Mouse (Mus musculus) intestine, embryonic 14.5 days (tissue): ENCODE results near the gene Plxna4. TPM values are rescaled to one million over a fixed set of nuclear protein-coding genes. Genes with fewer than 3 reads are reported as not detected.

Experiments
- ATAC-seq: fragments of 200-750 bp; cut with Nextera tagmentation; replicated peaks from 2 replicates; pipeline ENCODE4 v1.8.0; 2017; ENCODE audit warnings: low read depth, moderate number of reproducible peaks, moderate TSS enrichment, moderate library complexity; ENCODE audit not compliant: low FRiP score, low TSS enrichment
- DNase-seq: peaks from one replicate; pipeline ENCODE4 v3.0.0-alpha.2; 2018; ENCODE audit warnings: low spot score
- H3K27ac ChIP-seq: fragments of 300-500 bp; sonication (generic); 2 replicates; pipeline ENCODE4 v1.5.1; 2014; ENCODE audit warnings: low read depth, mild to moderate bottlenecking, control low read depth
- H3K27me3 ChIP-seq: fragments of 300-500 bp; sonication (generic); replicated peaks from 2 replicates; pipeline ENCODE4 v1.6.1; 2014; ENCODE audit warnings: low read length, control low read depth; ENCODE audit not compliant: control insufficient read depth, insufficient read depth
- H3K36me3 ChIP-seq: fragments of 300-500 bp; sonication (generic); 2 replicates; pipeline ENCODE4 v1.6.1; 2014; ENCODE audit warnings: low read length, control low read depth; ENCODE audit not compliant: control insufficient read depth, insufficient read depth
- H3K4me1 ChIP-seq: fragments of 300-500 bp; sonication (generic); replicated peaks from 2 replicates; pipeline ENCODE4 v1.6.1; 2014; ENCODE audit warnings: low read length, control low read depth, mixed read lengths; ENCODE audit not compliant: control insufficient read depth, insufficient read depth
- H3K4me2 ChIP-seq: fragments of 300-500 bp; sonication (generic); 2 replicates; pipeline ENCODE4 v1.6.1; 2014; ENCODE audit warnings: low read length
- H3K4me3 ChIP-seq: fragments of 300-500 bp; sonication (generic); 2 replicates; pipeline ENCODE4 v1.5.1; 2014; ENCODE audit warnings: low read depth, low read length, control low read depth, mixed read lengths
- H3K9ac ChIP-seq: fragments of 300-500 bp; sonication (generic); 2 replicates; pipeline ENCODE4 v1.6.1; 2014; ENCODE audit warnings: mild to moderate bottlenecking, low read length
- H3K9me3 ChIP-seq: fragments of 300-500 bp; sonication (generic); 2 replicates; pipeline ENCODE4 v1.6.1; 2016; ENCODE audit warnings: low read length, control low read depth; ENCODE audit not compliant: control insufficient read depth
- WGBS: fragments of 180-500 bp; shearing (Covaris S2); extraction: QIAGEN DNeasy Blood & Tissue Kit; methylation state at CpG from one replicate; pipeline ENCODE4 v1.1.7; 2014; 5-methylcytosine and 5-hydroxymethylcytosine counted together
- polyA plus RNA-seq: library from polyadenylated mRNA; unstranded; fragments of >200 nt; fragmentation: Nextera tagmentation; extraction: Ambion mirVana; gene quantifications from 2 replicates; pipeline ENCODE4 v1.2.1, GENCODE M21; 2014

The Plxna4 gene
- polyA plus RNA-seq = 3.9 and 4.7 TPM in 2 replicates

GRCm38 (mm10) chr6:32588056-32588671 lies at the start of gene Plxna4:
Gene Plxna4 (minus strand): TSS chr6:32588192.
- H3K9me3 ChIP-seq = no peaks in the 10 kb centered on the region
- H3K36me3 ChIP-seq = no peaks in the 10 kb centered on the region
- 2% methylated on average over 31 of the region's 55 CpGs for WGBS
- H3K4me3 ChIP-seq = peak within 1 kb of the TSS; percentile 61
- H3K4me2 ChIP-seq = peak within 1 kb of the TSS; percentile 100
- H3K27me3 ChIP-seq = peaks cover 75% of the 10 kb centered on the region
- DNase-seq (peak; percentile 82), ATAC-seq (peak; percentile 82)
- 0 out of 2 replicates have a peak within 1 kb of the TSS, but pooled peaks have one; percentile 10 for H3K27ac ChIP-seq
- peak within 1 kb of the TSS; percentile 47 for H3K9ac ChIP-seq
- H3K4me1 ChIP-seq = 0 out of 2 replicates have a peak, but pooled peaks cover 6% of the 10 kb centered on the region

GRCm38 (mm10) chr6:32637568-32638183 lies 49.7 kb upstream of the Plxna4 start:
- Histone ChIP-seq H3K27me3 (no peaks in the 10 kb centered on the region), H3K9me3 (no peaks in the 10 kb centered on the region), H3K36me3 (no peaks in the 10 kb centered on the region), H3K4me3 (no peak overlapping the region), H3K27ac (no peak overlapping the region), H3K4me2 (no peak overlapping the region), H3K9ac (no peak overlapping the region), H3K4me1 (no peaks in the 10 kb centered on the region)
- 83% methylated on average over 6 of the region's 6 CpGs for WGBS
- DNase-seq (no peak), ATAC-seq (no peak)

GRCm38 (mm10) chr6:32610712-32611111 lies 22.7 kb upstream of the Plxna4 start:
- Histone ChIP-seq H3K27ac (no peak overlapping the region), H3K9ac (no peak overlapping the region), H3K9me3 (no peaks in the 10 kb centered on the region), H3K27me3 (no peaks in the 10 kb centered on the region), H3K36me3 (no peaks in the 10 kb centered on the region), H3K4me1 (no peaks in the 10 kb centered on the region), H3K4me2 (no peak overlapping the region), H3K4me3 (no peak overlapping the region)
- DNase-seq (no peak), ATAC-seq (no peak)

- 38% methylated on average over 3 of the region's 3 CpGs for WGBS
- Histone ChIP-seq H3K4me2 (no peak overlapping the region), H3K4me1 (no peaks in the 10 kb centered on the region), H3K4me3 (no peak overlapping the region), H3K27ac (no peak overlapping the region), H3K9me3 (no peaks in the 10 kb centered on the region), H3K9ac (no peak overlapping the region), H3K36me3 (no peaks in the 10 kb centered on the region), H3K27me3 (no peaks in the 10 kb centered on the region)
- no peak for DNase-seq
- no peak for ATAC-seq
Measured at GRCm38 (mm10) chr6:32606787-32607186, 18.8 kb upstream of the Plxna4 start.

GRCm38 (mm10) chr6:32605581-32605980 lies 17.6 kb upstream of the Plxna4 start:
- Histone ChIP-seq H3K4me1 (no peaks in the 10 kb centered on the region), H3K9ac (no peak overlapping the region), H3K27me3 (no peaks in the 10 kb centered on the region), H3K4me3 (no peak overlapping the region), H3K36me3 (no peaks in the 10 kb centered on the region), H3K27ac (no peak overlapping the region), H3K9me3 (no peaks in the 10 kb centered on the region), H3K4me2 (no peak overlapping the region)
- DNase-seq = no peak
- 31% methylated on average over 3 of the region's 3 CpGs for WGBS
- ATAC-seq = no peak

GRCm38 (mm10) chr6:32604901-32605300 lies 16.9 kb upstream of the Plxna4 start:
- no peaks in the 10 kb centered on the region for H3K36me3 ChIP-seq
- WGBS = 86% methylated on average over 4 of the region's 4 CpGs
- DNase-seq (no peak), ATAC-seq (no peak)
- no peaks in the 10 kb centered on the region for H3K4me1 ChIP-seq
- no peaks in the 10 kb centered on the region for H3K27me3 ChIP-seq
- no peak overlapping the region for H3K4me2 ChIP-seq
- no peak overlapping the region for H3K9ac ChIP-seq
- no peak overlapping the region for H3K4me3 ChIP-seq
- H3K9me3 ChIP-seq = no peaks in the 10 kb centered on the region
- H3K27ac ChIP-seq = no peak overlapping the region

GRCm38 (mm10) chr6:32602130-32602529 lies 14.1 kb upstream of the Plxna4 start:
- H3K4me3 ChIP-seq = no peak overlapping the region
- no peak overlapping the region for H3K4me2 ChIP-seq
- H3K4me1 ChIP-seq = no peaks in the 10 kb centered on the region
- no peak overlapping the region for H3K27ac ChIP-seq
- ATAC-seq (no peak), DNase-seq (no peak)
- 81% methylated on average over 2 of the region's 2 CpGs for WGBS
- no peaks in the 10 kb centered on the region for H3K27me3 ChIP-seq
- no peaks in the 10 kb centered on the region for H3K36me3 ChIP-seq
- no peak overlapping the region for H3K9ac ChIP-seq
- no peaks in the 10 kb centered on the region for H3K9me3 ChIP-seq

GRCm38 (mm10) chr6:32601306-32601705 lies 13.3 kb upstream of the Plxna4 start:
- DNase-seq = no peak
- no peaks in the 10 kb centered on the region for H3K9me3 ChIP-seq
- H3K9ac ChIP-seq = no peak overlapping the region
- no peaks in the 10 kb centered on the region for H3K36me3 ChIP-seq
- H3K4me2 ChIP-seq = no peak overlapping the region
- WGBS = 67% methylated on average over 2 of the region's 2 CpGs
- no peak overlapping the region for H3K27ac ChIP-seq
- no peak overlapping the region for H3K4me3 ChIP-seq
- H3K27me3 ChIP-seq = no peaks in the 10 kb centered on the region
- no peak for ATAC-seq
- no peaks in the 10 kb centered on the region for H3K4me1 ChIP-seq

GRCm38 (mm10) chr6:32595591-32595990 lies 7.6 kb upstream of the Plxna4 start:
- Histone ChIP-seq H3K4me3 (no peak overlapping the region), H3K9me3 (no peaks in the 10 kb centered on the region), H3K27ac (no peak overlapping the region), H3K9ac (no peak overlapping the region), H3K4me1 (no peaks in the 10 kb centered on the region), H3K36me3 (no peaks in the 10 kb centered on the region), H3K27me3 (peaks cover 7% of the 10 kb centered on the region), H3K4me2 (no peak overlapping the region)
- 60% methylated on average over 3 of the region's 3 CpGs for WGBS
- DNase-seq (peak; percentile 21), ATAC-seq (no peak)
